Mouse (Mus musculus) cerebellum, postnatal 14 days (tissue): Measurements from ENCODE around the gene Rab26.
A peak's percentile ranks its signal among the peaks of the same experiment; 100 is the strongest.

Experiments
- DNase-seq, 2 experiments: peaks; one replicate each; pipeline ENCODE4 v3.0.0; 2021; ENCODE audit warnings: mixed read lengths in 2 of 2

Gene Rab26

DNA sequence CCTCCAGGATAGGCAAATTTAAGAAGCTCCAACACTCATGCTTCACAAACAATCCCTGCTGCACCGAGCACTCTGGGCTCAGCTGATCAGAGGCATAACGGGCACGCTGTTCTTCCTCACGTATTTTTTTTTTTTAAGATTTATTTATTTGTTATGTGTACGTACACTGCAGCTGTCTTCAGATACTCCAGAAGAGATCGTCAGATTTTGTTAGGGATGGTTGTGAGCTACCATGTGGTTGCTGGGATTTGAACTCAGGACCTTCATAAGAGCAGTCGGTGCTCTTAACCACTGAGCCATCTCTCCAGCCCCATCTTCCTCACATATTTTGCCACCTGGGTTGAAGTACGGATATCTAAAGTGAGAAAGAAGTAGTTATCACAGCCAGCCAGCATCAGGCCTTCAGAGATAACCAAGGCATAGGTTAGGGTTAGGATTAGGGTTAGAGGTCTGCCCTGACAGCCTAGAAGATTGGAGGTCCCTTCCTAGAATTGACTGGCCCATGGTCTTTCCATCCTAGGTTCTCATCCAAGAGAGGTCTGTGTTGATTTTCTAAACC, at the start of gene Rab26:
Gene Rab26 (minus strand): TSS at position 51 of the 559 bp plus-strand sequence.
- DNase-seq = no peak

- DNase-seq = peak; percentile 44 to 55
These were observed 46.3 kb upstream of the Rab26 start for GRCm38 (mm10) chr17:24580287-24580686.

- no peak for DNase-seq
These were observed 45.5 kb upstream of the Rab26 start for GRCm38 (mm10) chr17:24579532-24579931.

DNA sequence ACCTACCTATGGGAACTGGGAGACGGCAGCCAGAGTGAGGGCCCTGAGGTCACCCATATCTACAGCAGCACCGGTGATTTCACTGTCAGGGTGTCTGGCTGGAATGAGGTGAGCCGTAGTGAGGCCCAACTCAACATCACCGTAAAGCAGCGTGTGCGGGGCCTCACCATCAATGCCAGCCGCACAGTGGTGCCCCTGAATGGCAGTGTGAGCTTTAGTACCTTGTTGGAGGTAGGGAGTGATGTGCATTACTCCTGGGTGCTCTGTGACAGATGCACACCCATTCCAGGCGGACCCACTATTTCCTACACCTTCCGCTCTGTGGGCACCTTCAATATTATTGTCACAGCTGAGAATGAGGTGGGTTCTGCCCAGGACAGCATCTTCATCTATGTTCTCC, 39.8 kb upstream of the Rab26 start:
- no peak for DNase-seq

GRCm38 (mm10) chr17:24572651-24573245, 38.7 kb upstream of the Rab26 start:
- DNase-seq = no peak

DNA sequence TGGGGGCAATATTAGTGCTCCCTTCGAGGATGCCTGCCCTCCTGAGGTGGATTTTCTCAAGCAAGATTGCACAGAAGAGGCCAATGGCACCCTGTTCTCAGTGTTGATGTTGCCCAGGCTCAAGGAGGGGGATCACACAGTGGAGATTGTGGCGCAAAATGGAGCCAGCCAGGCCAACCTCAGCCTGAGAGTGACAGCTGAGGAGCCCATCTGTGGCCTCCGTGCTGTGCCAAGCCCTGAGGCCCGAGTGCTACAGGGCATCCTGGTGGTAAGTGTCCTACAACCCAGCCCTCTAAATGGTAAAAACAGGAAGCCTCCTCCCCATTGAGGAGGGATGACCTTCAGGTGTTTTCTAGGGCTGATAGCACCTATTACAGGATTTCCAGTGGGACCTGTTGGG, 35.8 kb upstream of the Rab26 start:
- DNase-seq = no peak

GRCm38 (mm10) chr17:24567034-24567779, 33.2 kb upstream of the Rab26 start:
- no peak for DNase-seq

GRCm38 (mm10) chr17:24565792-24566191, 31.8 kb upstream of the Rab26 start:
- no peak for DNase-seq

GRCm38 (mm10) chr17:24565092-24565491, 31.1 kb upstream of the Rab26 start:
- DNase-seq = no peak

- no peak for DNase-seq
These were observed 30.4 kb upstream of the Rab26 start for GRCm38 (mm10) chr17:24564422-24564821.

DNA sequence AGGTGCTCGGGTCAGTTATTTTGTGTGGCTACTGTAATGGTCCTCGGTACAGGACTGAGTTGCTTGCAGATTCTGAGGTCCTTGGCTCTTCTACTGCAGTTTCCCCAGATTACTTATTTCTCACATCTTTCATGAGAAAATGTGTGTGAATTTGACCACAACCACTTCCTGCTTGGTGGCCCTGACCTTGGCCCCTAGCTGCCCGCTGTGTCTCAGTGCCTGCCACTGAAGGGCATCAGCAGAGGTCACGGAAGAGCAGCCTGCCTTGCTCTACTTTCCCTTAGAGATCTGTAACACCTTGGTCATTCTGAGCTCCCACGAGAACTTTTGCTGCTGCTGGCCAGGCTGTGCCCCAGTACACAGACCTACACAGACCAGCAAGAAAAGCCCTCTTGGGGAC, 29.6 kb upstream of the Rab26 start:
- no peak for DNase-seq

GRCm38 (mm10) chr17:24561592-24561991, 27.6 kb upstream of the Rab26 start:
- DNase-seq = no peak

DNA sequence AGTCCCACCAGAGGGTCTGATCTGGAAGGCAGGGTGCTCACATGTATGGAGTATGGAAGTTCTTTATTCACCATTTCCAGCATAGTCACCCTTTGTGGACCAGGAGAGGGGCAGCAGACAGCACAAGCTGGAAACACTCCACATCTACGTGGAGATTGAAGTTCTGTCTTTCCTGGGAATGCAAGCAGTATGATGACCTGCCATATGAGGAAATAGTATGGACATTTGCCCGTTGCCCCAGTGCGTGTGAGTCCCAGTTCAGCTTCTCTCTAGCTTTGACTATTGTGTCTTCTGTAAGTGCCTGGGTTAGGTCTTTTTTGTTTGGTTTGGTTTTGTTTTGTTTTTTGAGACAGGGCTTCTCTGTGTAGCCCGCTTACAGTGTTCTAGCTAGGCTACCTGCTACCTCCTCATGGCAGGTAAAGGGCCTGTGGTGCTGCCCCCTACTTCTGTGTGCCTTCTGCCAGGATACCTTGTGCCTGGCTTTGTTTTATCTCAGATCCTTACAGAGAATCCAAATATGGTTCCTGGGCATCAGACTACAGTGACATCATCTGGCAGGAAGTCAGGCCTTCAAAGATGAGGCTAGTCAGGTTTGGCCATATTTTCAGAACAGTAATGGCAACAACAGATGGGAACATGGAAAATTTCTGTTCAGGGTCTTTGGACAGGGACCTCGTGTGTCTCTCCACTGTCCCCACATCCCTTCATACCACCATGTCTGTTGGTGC, 26.5 kb upstream of the Rab26 start:
- DNase-seq = peak; percentile 65 to 72

GRCm38 (mm10) chr17:24559146-24559545, 25.1 kb upstream of the Rab26 start:
- DNase-seq = no peak

DNA sequence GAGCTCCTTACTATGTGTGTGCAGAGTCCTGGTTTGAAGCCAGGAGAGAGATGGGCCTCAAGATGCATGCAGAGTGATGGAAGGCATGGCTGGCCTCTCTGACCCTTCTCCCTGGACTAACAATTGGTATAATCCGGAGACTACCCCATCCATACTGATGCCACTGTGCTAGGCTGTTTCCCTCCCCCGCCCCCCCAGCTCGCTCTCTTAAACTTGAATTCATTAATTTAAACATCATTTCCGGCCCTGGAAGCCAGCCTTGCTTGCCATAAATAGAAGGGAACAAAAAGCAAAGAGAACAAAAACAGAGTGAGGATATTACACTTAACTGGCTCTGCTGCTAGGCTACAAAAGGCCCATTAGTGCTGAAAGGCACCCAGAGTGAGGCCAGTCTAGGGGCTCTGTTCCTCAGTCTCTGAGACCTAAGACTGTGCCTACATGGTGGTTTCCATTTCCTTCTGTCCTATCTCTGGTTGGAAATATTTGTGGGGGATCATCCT, 24.6 kb upstream of the Rab26 start:
- DNase-seq = no peak

DNA sequence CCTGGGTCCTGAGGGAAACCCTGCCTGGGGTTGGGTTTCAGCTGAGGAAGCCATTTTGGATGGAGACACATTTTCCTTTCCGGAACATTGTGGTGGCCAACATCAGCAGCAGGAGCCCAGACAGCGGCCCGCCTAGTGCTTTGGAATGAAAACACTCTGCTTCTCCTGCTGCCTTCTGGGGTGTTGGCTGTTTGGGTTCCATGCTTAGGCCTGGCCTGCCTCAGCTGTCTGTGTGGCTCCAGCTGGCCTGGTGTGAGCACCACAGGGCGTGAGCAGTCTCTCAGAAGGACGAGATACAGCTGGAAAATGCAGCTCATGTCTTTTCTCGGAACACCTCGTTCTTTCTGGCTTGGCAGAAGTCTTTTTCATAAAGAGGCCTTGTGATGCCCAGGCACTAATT, 23.1 kb upstream of the Rab26 start:
- no peak for DNase-seq

DNA sequence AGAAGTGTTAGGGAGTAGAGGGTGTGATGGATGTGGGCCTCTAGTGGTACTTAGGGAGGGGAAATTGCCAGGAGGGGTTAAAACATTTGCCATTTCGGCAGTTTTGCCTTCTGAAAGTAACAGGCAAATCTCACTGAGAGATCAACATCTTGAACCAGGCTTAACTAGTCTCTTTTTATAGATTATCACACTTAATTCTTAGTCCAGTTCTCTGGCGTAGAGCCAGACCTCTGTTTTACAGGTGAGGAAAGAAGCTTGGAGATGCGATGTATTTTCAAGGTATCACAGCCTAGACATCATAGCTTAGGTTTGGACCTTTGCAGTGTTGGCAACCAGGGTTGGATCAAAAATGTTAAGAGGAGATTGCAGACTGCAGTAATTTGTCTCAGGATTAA, 17.0 kb upstream of the Rab26 start:
- peak; percentile 38 for DNase-seq

DNA sequence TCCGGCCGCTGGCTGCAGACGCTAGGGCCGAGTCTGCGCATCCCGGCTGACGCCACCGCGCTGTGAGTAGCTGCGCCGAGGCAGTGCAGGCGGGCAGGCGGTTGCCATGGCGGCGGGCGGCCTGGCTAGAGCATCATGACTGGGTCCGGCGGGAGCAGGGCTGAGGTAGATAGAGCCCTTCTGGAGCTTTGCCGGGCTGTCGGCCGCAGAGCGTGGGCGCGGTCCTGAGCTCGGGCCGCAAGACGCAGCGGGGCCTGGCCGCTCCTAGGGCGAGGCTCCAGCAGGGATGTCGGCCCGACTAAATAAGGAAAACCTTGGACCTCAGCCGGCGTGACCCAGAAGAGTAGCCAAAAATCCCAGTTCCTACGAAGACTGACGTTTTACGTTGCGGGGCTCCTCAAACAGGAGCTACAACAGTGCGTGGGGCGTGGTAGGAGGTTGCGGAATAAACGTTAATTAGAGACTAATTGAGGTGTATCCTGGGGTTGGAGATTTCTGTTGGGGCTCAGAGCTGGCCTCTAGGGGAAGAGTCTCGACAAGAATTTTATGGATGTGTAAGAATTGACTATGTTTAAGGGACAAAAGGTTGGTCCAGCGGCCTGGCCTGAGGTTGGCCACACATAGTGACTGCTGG, 16.5 kb upstream of the Rab26 start:
- DNase-seq = peak; percentile 88

GRCm38 (mm10) chr17:24549618-24550415, 15.8 kb upstream of the Rab26 start, which contains the start of gene Pkd1:
TSS of gene Pkd1 (plus strand) at chr17:24549834.
- peak; percentile 93 to 98 for DNase-seq

DNA sequence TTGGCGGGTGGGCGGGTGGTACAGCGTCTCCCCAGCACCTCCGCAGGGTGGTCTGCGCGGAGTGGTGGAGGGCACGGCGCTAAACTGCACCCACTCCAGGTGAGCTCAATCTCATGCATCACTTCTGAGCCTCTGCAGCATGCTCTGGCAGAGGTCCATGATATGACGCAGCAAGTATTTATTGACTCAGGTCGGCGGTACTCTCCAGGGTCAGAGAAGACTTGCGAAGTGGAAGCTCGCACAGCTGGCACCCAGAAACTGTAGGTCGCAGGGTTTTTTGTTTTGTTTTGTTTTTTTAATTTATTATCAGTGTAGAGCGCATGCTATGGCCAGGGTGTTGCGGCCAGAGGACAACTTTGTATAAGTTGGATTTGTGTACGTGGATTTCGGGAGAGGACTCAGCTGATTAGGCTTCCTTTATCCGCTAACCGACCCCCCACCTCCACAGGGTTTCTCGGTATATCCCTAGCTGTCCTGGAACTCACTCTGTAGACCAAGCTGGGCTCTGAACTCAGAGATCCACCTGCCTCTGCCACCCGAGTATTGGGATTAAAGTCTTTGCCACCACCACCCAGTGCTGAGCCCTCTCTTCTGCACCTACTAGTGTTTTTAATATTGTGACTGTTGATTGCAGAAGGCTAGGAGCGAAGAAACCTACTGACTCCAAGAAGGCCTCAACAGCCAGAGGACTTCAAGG, 15.1 kb upstream of the Rab26 start:
- DNase-seq = peak; percentile 63 to 69

DNA sequence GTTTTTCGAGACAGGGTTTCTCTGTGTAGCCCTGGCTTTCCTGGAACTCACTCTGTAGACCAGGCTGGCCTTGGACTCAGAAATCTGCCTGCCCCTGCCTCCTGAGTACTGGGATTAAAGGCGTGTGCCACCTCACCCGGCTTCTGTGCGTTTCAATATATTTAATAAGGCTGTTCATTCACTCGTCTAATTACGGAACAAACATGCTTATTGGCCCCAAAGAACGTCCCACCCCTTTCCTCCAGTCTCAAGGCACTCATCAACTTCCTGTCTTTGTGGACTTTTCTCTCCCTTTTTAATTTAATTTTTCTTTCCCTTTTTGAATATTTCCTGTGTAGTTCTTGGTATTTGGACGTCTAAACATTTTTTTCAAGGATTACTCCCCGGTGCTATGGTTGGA, 14.4 kb upstream of the Rab26 start:
- DNase-seq = no peak
